Mouse (Mus musculus): Measurements from ENCODE around the gene Ptch1.

The Ptch1 gene

DNA sequence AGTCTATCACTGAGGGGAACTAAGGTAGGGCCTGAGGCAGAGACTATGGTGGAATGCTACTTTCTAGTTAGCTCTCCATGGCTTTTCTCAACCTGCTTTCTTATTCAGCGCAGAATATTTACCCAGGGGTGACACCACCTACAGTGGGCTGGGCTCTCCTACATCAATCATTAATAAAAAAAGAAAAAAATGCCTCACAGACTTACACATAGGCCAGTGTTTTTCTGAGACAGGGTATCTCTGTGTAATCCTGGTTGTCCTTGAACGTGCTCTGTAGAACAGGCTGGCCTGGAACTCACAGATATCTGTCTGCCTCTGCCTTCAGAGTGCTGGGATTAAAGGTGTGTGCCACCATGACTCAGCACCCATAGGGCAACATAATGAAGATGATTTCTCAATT is 73.9 kb downstream of the Ptch1 start:
- in situ Hi-C loops (cut with MboI, MseI), result no loop called here

DNA sequence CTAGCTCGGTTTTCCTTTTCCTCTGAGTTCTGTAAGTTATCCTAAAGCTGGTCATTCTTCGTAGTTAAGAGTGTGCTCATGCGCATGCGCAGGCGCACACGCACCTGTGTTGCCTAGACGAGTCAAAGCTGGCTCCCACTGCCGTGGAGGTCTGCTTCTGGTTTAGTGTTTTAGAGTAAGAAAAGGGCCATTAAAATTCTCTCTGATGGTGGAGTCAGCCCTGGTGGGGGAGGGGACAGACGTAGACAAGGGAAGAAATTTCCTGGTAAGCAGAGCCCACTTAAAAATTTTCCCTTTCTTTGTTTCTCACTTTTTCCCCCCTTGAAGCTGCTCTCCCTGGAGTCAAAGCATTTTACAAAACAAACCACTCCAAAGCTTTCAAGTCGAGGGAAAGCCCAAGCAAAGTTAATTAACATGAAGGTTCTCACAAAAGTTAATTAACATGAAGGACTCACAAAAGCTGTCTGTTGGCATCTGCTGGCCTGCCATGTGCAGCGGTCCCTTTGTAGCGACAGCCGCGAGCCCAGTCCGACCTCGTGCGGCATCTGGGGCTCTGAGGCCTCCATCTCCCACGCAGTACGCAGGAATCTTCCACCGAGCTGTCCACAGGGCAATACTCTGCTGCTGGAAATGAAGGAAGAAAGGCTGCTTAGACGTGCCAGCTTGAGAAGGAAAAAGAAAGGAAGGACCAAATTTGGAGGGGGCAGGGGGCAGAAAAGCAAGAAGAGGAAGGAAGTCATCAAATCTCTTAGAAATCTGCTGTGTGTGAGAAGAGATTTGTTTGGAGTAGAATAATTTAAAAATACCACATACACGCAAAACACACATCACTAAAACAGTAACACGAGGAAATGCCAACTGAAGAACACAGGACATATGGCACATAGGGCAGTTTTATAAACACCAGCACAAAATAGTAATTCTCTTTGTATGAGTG is 76.5 kb downstream of the Ptch1 start, which contains the start of gene Fancc:
Fancc (minus strand) TSS at position 633 of the 937 bp plus-strand sequence.
- in situ Hi-C loops (cut with MboI, MseI), result no loop called here

DNA sequence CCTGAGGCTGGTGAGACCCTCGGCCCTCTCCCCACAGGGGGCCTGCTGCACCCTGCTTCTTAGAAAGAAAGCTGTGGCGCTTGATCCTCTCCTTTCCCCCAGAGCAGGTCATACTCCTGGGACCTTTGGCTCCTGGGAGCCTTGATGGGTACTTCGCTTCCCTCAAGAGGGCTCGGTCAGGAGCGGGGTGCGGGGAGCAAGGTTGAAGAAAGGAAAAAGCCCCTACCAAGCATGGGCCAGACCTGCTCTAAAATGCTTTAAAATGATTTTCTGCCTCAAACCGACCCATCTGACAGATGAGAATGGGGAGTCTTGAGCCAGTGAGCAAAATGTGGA is 85.7 kb downstream of the Ptch1 start:
- in situ Hi-C loops (cut with MboI, MseI), result no loop called here

DNA sequence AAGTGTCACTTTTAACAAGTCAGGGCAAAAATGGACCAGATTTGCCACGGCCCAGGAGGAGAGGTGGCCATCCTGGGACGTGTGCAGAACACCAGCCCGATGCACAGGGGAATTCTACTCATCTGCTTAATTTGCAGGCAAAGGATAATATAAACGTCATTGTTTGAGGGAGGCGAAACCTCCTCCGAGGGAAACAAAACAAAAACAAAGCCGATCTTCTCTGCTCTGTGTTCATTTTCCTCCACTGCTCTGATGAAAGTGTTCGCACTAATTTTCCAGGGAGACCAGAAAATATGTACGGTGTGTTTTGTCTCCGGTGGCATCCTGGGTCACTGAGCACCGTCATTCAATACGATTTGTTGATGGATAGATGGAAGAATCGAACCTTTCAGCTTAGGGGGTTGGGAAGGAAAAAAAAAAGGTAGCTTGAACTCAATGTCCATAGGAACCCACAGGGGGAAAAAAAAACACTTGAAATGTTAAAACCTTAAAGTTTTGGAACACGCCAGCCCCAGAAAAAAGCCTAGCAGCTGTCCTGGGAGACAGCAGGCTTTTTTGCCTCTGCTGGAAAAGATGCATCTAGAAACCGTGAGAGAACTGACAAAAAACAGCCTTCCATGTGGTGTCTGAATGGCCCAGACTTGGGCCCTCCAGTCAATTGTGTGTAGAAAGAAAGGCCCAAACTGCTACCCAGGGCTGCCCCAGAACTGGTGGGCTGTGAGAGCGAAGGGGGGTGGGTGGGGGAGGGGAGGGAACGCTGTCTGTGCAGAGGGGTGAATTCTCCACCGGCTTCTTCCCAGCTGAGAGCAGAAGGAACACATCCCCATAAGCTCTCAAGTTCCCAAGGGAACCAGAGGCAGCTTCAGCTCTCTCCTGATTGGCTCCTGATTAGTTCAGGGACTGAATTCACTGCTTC is 86.3 kb downstream of the Ptch1 start:
- in situ Hi-C loops (cut with MboI, MseI), result no loop called here

DNA sequence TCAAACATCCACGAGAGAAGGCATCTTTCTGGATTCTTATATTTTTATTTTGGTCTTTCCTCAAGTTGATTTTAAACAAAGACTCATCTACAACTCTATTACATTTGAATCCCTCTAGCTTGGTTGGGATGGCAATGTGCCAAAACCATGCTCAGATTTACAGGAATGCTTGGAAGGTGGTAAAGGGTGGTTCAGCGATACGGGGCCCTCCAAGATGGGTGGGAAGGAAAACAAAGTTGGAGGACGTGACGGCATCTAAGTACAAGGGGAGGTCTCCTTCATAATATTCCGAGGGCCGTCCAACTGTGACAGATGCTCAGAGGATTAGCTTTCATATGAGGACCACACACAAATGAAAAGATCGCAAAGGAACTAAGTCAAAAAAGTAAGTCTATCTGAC is 98.0 kb downstream of the Ptch1 start:
- in situ Hi-C loops (cut with MboI, MseI), result no loop called here

Data from regulatory T cell (primary cell).